Mouse (Mus musculus) C2C12 (cell line): Measurements from ENCODE around the gene Gm49339. TPM values are rescaled to one million over a fixed set of nuclear protein-coding genes. Genes with fewer than 3 reads are reported as not detected.
"Not testable (repeated sequence)": the region's sequence is repeated elsewhere in the genome, so short reads cannot be mapped to it uniquely, and the experiment has no call there.

Experiments
- H3K27me3 ChIP-seq: one replicate; pipeline ENCODE4 v1.6.1; 2011; ENCODE audit not compliant: control insufficient read depth, insufficient read depth, insufficient read length
- H3K36me3 ChIP-seq: one replicate; pipeline ENCODE4 v1.6.1; 2011; ENCODE audit not compliant: control insufficient read depth, insufficient read depth
- H3K4me3 ChIP-seq: one replicate; pipeline ENCODE4 v1.5.1; 2011; ENCODE audit warnings: mild to moderate bottlenecking, control low read depth; ENCODE audit not compliant: poor library complexity, insufficient read depth, severe bottlenecking
- H3K79me2 ChIP-seq: one replicate; pipeline ENCODE4 v1.6.1; 2011; ENCODE audit not compliant: control insufficient read depth, insufficient read depth
- H3K79me3 ChIP-seq: one replicate; pipeline ENCODE4 v1.6.1; 2011; ENCODE audit warnings: low read depth, control low read depth
- H3ac ChIP-seq: one replicate; pipeline ENCODE3; 2011; ENCODE audit warnings: low read depth; ENCODE audit not compliant: control insufficient read depth, insufficient read length
- CEBPB ChIP-seq: IDR thresholded peaks from one replicate; pipeline ENCODE4 v1.6.1; 2011; ENCODE audit warnings: low read depth, mild to moderate bottlenecking, control low read depth, moderate library complexity
- CTCF ChIP-seq: IDR thresholded peaks from one replicate; pipeline ENCODE4 v1.5.1; 2011; ENCODE audit not compliant: control insufficient read depth, insufficient read depth, insufficient read length
- FOSL1 ChIP-seq: IDR thresholded peaks from one replicate; pipeline ENCODE4 v1.8.0; 2011; ENCODE audit warnings: mild to moderate bottlenecking, low read length; ENCODE audit not compliant: poor library complexity, insufficient read depth, severe bottlenecking
- MAX ChIP-seq: IDR thresholded peaks from one replicate; pipeline ENCODE4 v1.6.1; 2011; ENCODE audit warnings: mild to moderate bottlenecking, control low read depth
- MYOD1 ChIP-seq: IDR thresholded peaks from one replicate; pipeline ENCODE4 v1.6.1; 2011; ENCODE audit warnings: low read depth; ENCODE audit not compliant: control insufficient read depth, insufficient read length
- MYOG ChIP-seq: IDR thresholded peaks from one replicate; pipeline ENCODE4 v1.6.1; 2011; ENCODE audit not compliant: control insufficient read depth, insufficient read length; ENCODE audit errors: extremely low read depth
- USF1 ChIP-seq: IDR thresholded peaks from one replicate; pipeline ENCODE4 v1.6.1; 2011; ENCODE audit warnings: low read depth, mild to moderate bottlenecking, control low read depth, moderate library complexity
- long read RNA-seq, 2 experiments: library from polyadenylated mRNA; unstranded; transcript quantifications; one replicate each; pipeline ENCODE4 v2.0.0; 2019 to 2020
- polyA plus RNA-seq: library from polyadenylated mRNA; unstranded; fragments of >200 nt; fragmentation: generic; extraction: Trizol; gene quantifications from one replicate; pipeline ENCODE4 v1.2.1, GENCODE M21; 2012; ENCODE audit warnings: missing spikeins

The Gm49339 gene
- not detected for polyA plus RNA-seq
- long read RNA-seq, experiment 1, result 0 reads
- long read RNA-seq, experiment 2, result 0 reads

GRCm38 (mm10) chr10:51480397-51480796, at the start of gene Gm49339, which contains the start of gene Lilr4b:
Gene Gm49339 (plus strand): TSS chr10:51480612.
Gene Lilr4b (plus strand): TSS chr10:51480632.
- not testable (repeated sequence) for H3ac ChIP-seq, H3K36me3 ChIP-seq, H3K27me3 ChIP-seq, H3K79me2 ChIP-seq, H3K4me3 ChIP-seq, H3K79me3 ChIP-seq

- no peak for TF ChIP-seq FOSL1
- no peak for TF ChIP-seq USF1
- TF ChIP-seq MYOD1, result no peak
- no peak for TF ChIP-seq MAX
- no peak for TF ChIP-seq MYOG
- TF ChIP-seq CTCF, result no peak
- no peak for TF ChIP-seq CEBPB
- Histone ChIP-seq H3K79me2 (no peaks in the 10 kb centered on the region), H3K79me3 (no peaks in the 10 kb centered on the region), H3K36me3 (no peaks in the 10 kb centered on the region), H3K27me3 (no peaks in the 10 kb centered on the region), H3K4me3 (no peak overlapping the region), H3ac (no peak overlapping the region)
Observed at GRCm38 (mm10) chr10:51432940-51433339, 47.5 kb upstream of the Gm49339 start.

GRCm38 (mm10) chr10:51435684-51436083, 44.7 kb upstream of the Gm49339 start:
- H3ac ChIP-seq, result no peak overlapping the region
- TF ChIP-seq CTCF (no peak), MYOD1 (no peak), MYOG (no peak), CEBPB (no peak), USF1 (no peak), FOSL1 (no peak), MAX (no peak)
- no peaks in the 10 kb centered on the region for H3K36me3 ChIP-seq
- H3K79me2 ChIP-seq, result no peaks in the 10 kb centered on the region
- H3K27me3 ChIP-seq, result no peaks in the 10 kb centered on the region
- H3K4me3 ChIP-seq, result no peak overlapping the region
- no peaks in the 10 kb centered on the region for H3K79me3 ChIP-seq

- H3K27me3 ChIP-seq, result no peaks in the 10 kb centered on the region
- H3K4me3 ChIP-seq, result no peak overlapping the region
- no peak overlapping the region for H3ac ChIP-seq
- no peaks in the 10 kb centered on the region for H3K36me3 ChIP-seq
- TF ChIP-seq FOSL1 (no peak), MAX (no peak), CEBPB (no peak), USF1 (no peak), CTCF (no peak)
- H3K79me2 ChIP-seq, result no peaks in the 10 kb centered on the region
- no peaks in the 10 kb centered on the region for H3K79me3 ChIP-seq
Observed at GRCm38 (mm10) chr10:51451610-51452009, 28.8 kb upstream of the Gm49339 start.

- Histone ChIP-seq H3K36me3 (no peaks in the 10 kb centered on the region), H3K79me2 (no peaks in the 10 kb centered on the region), H3K4me3 (no peak overlapping the region), H3K27me3 (no peaks in the 10 kb centered on the region), H3K79me3 (no peaks in the 10 kb centered on the region), H3ac (no peak overlapping the region)
- TF ChIP-seq MYOD1, result no peak
- TF ChIP-seq MYOG, result no peak
- TF ChIP-seq MAX, result no peak
- no peak for TF ChIP-seq USF1
- TF ChIP-seq CTCF, result no peak
- TF ChIP-seq CEBPB, result no peak
- no peak for TF ChIP-seq FOSL1
Observed at GRCm38 (mm10) chr10:51453616-51454298, 26.7 kb upstream of the Gm49339 start.

GRCm38 (mm10) chr10:51454365-51454764, 26.0 kb upstream of the Gm49339 start:
- no peaks in the 10 kb centered on the region for H3K36me3 ChIP-seq
- H3K79me2 ChIP-seq, result no peaks in the 10 kb centered on the region
- no peaks in the 10 kb centered on the region for H3K79me3 ChIP-seq
- H3K27me3 ChIP-seq, result no peaks in the 10 kb centered on the region
- TF ChIP-seq MAX (no peak), MYOG (no peak), USF1 (no peak), CEBPB (no peak), MYOD1 (no peak), CTCF (no peak), FOSL1 (no peak)
- no peak overlapping the region for H3ac ChIP-seq
- no peak overlapping the region for H3K4me3 ChIP-seq
